Mouse (Mus musculus): ENCODE data around the gene Gm45213.
"Not testable (repeated sequence)": the region's sequence is repeated elsewhere in the genome, so short reads cannot be mapped to it uniquely, and the experiment has no call there.

Gene Gm45213

DNA sequence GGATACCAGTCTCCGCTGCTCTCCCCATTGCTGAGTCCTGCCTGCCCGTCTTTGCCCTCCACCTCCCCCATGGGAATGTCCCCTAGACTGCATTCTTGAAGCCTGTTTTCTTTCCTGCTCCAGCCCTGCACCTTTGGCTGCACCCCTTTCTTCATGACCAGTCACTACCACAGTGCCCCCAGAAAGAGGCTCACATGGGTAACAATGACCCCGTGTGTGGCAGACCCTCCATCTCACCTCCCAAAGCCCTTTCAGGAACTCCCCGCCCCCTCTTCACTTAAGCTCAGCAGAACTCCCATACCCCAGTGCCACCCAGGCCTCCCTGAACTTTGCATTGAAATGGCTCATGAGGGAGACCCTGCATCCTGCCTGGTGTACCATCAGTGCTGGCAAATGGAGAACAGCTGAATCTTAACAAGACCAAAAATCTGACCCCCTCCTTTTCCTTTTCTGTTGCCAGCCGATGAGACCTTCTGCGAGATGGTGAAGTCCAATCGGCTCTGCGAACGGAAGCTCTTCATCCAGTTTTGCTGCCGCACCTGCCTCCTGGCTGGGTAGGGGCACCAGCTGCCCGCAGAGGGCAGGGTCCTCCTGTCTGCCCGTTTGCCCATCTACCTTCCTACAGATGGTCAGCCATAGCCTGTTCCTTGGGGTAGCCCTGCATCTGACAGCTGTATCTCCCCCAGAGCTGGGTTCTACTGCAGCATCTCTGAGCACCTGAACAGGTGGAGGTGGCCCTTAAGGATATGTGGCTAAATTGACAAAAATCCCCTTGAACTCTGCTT, 5.2 kb downstream of the Gm45213 start:
- DNase-seq (ENCODE audit: low read depth in 1 of 2, low spot score in 2 of 2), result no peak

DNA sequence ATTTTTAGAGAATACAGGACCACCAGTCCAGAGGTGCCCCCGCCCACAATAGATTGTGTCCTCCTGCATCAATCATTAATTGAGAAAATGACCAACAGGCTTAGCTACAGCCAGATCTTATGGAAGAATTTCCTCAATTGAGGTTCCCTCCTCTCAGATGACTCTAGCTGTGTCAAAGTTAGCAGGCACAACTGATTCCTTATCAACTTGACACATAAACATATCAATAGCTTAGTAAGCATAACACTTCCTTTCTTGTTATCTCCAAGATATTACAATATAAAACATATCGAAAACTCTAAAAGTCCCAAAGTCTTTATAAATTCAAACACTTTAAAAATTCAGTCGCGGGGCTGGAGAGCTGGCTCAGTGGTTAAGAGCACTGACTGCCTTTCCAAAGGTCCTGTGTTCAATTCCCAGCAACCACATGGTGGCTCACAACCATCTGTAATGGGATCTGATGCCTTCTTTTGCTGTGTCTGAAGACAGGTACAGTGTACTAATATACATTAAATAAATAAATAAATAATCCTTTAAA, 10.6 kb downstream of the Gm45213 start:
- DNase-seq (ENCODE audit: low read depth in 1 of 2, low spot score in 2 of 2), result no peak

DNA sequence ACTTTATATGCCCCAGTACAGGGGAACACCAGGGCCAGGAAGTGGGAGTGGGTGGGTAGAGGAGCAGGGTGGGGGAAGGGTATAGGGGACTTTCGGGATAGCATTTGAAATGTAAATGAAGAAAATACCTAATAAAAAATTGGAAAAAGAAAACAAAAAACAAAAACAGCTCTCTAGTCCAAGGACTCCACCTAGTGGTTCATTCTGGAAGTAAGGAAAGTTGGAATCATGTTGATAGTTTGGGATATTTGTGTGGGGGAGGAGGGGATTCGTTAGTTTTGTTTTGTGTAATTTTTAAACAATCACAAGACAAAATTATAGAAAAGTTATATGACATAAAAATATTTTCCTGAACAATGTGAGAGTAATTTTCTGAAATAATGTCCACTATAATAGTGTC, 12.0 kb downstream of the Gm45213 start:
- DNase-seq (ENCODE audit: low read depth in 1 of 2, low spot score in 2 of 2), result not testable (repeated sequence)

DNA sequence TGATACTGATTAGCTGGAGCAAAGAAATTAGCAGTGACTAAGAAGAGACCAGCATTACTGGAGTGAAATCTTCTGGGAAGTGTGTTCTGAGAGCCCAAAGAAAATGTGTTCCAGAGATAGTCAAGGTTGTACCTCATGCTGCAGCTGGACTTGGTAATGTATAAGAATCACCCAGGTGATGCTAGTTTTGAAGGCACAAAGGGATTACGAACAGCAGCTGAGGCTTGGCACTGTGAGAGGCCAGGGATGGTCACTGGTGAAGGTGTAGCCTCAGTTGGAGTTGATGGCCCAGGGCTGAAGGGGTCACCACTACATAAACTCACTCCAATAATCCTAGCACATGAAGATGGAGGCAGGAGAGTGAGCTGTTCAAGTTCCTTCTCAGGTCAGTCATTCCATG, 15.3 kb downstream of the Gm45213 start, which contains the start of gene Snrpa1:
Gene Snrpa1, plus strand, starts transcription at position 301 of the 400 bp plus-strand sequence.
- no peak for DNase-seq (ENCODE audit: low read depth in 1 of 2, low spot score in 2 of 2)

DNA sequence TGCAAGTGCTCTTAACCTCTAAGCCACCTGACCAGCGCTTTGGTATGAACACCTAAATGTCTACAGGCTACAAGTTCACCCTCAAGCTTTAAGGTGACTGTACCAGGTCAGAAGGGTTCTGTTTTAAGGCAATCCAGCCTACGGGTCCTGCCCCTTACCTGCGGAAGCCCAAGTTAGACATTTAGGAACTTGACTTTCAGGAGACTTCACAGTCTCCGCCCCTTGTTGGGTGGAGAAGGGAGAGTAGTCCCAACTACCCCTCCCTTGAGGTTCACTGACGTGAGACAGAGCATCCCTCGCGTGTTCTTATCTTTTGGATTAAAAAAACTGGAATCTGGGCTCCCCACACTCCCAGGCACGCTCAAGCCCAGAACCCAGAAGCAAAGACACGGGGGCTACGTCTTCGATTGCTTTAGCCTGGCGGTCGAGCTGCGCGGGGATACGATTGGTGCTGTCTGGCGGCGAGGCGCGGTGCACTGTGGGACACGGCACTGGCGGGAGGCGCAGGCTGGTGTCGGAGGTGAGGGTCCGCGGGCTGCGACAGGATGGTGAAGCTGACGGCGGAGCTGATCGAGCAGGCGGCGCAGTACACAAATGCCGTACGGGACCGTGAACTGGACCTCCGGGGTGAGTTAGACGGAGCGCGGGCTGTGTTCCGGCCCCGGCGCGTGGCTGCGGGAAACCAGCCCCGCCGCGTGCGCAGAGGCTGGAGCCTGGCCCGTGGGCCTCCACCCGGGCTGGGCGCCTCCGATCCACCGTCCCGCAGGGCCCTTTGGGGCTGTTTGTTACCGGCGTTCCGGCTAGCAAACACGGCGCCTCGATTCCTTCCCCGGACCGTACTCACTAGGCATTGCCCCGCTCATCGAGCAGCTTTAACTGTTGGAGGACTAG, 16.9 kb downstream of the Gm45213 start:
- peak; percentile 41 to 67 for DNase-seq (ENCODE audit: low read depth in 1 of 2, low spot score in 2 of 2)

DNA sequence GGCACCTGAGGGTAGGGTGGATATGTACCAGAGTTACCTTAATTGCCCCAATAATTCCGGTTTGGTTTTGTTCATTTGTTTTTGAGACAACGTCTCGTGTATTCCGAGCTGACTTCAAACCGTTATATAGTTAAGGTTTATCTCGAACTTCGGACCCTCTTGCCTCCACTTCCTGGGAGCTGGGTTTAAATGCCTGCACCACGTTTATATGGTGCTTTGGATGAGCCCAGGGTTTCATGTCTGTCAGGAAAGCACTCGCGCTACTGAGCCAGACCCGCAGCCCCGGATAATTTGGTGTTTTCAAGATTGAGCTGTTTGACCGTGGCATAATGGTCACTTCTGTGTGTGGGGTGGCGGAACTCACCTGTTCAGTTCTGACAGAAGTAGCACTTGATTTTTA, 17.7 kb downstream of the Gm45213 start:
- DNase-seq (ENCODE audit: low read depth in 1 of 2, low spot score in 2 of 2), result no peak

DNA sequence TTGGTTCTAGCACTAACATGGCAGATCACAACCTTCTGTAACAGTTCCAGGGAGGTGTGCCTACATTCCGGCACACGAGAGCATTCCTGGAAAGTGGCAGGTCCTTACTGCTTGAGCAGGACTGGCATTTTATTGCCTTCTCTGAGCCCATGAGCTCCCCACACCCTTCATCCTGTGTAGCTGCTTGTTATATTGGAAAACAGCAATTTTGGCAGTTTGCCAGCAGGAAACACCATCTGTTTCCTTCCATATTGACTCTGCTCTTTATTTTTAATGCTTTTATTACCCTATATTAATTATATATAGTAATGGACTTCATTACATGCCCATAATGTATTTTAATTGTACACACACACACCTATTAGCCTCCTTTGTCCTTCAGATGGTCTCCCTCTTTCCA, 33.0 kb downstream of the Gm45213 start:
- no peak for DNase-seq (ENCODE audit: low read depth in 1 of 2, low spot score in 2 of 2)

DNA sequence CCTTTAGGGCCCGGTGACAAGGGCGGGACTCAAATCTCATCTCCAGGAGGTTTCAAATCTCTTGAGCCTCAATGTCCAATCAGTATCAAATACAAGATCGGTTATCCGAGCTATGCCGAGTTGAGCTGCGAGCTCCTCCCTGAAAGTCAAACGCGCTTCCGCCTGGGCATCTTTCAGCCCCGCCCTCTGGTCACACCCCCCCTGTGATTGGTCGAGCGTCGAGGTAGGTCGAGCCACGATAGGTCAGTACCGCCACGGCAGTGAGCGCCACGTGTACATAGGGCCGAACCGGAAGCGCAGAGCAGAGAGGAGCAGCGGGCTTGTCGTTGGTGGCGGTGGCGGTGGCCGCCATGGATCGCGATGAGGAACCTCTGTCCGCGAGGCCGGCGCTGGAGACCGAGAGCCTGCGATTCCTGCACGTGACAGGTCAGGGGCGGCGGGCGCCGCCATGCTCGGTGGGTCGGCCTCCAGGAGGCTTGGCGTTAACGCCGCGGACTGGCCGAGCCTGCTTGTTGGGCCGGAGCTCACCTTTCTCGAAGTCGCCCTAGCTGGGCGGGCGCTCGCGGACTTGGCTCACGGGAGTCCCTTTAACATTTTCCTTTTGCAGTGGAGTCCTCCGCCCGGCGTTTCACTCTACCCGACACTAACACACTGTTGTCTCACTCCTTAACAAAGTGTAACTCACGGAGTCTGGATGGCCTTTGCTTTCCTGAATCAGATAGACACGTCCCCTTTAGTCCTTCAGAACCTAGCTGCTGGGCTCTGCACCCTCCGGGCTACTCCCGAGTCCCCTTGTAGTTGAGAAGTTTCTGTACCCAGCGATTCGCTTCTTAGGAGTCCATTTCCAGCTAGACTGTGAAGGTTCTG, 36.2 kb downstream of the Gm45213 start, which contains the start of gene Selenos:
Gene Selenos, plus strand, starts transcription at position 286 of the 867 bp plus-strand sequence.
- peak; percentile 93 to 94 for DNase-seq (ENCODE audit: low read depth in 1 of 2, low spot score in 2 of 2)

DNA sequence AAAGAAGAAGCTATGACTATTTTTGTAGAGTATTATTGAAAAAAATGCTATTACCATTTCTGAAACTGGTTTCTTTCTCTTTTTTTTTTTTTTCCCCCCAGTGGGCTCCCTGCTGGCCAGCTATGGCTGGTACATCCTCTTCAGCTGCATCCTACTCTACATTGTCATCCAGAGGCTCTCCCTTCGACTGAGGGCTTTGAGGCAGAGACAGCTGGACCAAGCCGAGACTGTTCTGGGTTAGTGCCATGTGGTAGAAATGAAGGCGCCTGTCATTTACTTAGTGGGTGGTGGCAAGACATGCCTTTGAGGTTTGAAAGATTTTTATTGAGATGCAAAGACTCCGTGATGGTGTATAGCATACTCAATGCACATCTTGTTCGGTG, 36.8 kb downstream of the Gm45213 start:
- no peak for DNase-seq (ENCODE audit: low read depth in 1 of 2, low spot score in 2 of 2)

DNA sequence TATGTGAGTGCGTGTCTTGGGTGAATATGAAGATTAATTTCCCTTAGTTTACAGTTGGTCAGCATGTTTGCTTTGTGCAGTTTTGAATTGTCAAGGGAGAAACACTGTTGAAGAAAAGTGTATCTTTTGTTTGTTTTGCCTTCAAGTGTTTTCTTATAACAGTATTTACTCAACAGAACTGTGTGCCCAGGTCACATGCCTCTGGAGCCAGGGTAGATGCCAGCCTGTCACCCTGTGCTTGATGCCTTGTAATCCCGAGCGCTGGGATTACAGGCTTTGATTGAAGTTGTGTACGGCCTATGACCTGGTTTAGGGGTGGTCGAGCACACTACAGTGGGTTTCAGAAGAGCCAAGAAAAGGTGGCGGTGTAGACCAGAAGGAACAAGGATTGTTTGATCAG, 40.4 kb downstream of the Gm45213 start:
- DNase-seq (ENCODE audit: low read depth in 1 of 2, low spot score in 2 of 2), result no peak

DNA sequence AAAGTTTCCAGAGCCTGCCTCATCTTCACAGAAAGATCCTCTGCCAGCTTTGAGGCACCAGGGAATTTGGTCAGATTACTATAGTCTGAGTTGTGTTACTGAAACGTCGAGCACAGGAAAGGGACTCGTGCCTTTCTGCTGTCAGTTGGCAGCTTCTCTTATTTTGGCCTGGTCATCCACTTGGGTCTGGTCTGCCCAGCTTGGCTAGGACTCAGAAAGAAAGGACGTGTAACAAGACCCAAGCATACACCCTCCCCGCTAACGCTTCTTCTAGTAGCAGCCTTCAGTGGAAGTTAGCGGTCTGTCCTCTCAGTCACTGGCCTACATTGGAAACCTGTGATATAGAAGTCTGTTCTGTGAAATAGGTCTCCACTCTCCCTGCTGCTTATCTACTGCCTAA, 41.1 kb downstream of the Gm45213 start:
- DNase-seq (ENCODE audit: low read depth in 1 of 2, low spot score in 2 of 2), result no peak

DNA sequence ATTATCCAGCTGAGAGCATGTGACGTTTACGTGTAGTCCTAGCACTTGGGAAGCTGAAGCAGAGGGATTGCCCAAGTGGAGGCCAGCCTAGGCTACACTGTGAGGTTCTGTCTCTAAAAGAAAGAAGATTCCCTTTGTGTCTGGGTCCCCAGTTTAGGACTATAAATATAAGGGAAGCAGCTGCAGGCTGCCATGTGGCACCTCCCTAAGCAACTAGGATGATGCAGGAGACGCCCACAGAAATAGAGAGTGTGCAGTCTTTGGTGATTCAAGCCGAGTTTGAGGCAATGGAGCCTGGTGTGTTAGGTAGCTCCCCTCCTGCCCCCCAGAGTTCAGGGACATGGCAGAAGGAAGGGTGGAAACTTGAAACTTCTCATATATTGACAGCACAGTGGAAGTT, 44.2 kb downstream of the Gm45213 start:
- DNase-seq (ENCODE audit: low read depth in 1 of 2, low spot score in 2 of 2), result no peak

DNA sequence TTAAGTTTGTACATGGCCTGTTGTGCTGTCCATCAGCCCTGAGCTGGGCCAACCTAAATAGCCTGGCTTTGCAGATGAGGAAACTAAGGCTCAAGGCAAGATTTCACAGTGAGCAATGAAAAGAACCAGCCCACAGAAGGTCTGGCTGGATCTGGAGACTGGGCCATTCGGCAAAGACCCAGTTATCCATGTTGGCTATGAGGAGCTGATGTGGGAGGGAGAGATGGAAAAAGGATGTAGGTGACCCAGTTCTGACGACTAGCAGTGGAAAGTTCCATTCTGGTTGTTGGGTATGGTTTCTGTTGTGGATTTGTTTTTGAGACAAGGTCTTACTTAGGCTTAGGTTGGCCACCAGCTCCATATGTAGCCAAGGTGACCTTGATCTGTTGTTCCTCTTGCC, 44.7 kb downstream of the Gm45213 start:
- DNase-seq (ENCODE audit: low read depth in 1 of 2, low spot score in 2 of 2), result no peak

DNA sequence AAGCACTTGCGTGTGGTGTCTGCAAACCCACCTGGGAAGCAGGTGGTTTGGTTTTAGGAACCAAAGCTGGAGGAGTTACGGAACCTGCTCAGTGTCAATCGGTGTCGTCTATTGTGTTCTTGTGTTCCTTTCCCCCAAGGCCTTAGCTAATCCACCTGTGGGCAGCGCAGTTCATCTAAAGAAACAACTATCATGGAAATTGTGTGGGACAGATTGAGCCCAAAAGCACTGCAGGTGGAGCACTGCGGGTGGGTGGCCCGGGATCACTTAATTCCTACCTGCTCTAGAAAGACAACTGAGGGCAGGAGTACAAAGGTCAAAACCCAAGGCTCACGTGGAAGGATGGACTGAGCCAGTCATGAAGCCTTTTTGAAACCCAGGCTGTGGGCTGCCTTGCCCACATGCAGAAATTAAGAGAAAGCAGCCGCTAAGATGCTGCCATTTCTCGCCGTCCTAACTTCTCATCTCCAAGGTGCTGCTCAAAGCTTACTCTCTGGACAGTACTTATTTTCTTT, 47.3 kb downstream of the Gm45213 start:
- DNase-seq (ENCODE audit: low read depth in 1 of 2, low spot score in 2 of 2), result no peak

DNA sequence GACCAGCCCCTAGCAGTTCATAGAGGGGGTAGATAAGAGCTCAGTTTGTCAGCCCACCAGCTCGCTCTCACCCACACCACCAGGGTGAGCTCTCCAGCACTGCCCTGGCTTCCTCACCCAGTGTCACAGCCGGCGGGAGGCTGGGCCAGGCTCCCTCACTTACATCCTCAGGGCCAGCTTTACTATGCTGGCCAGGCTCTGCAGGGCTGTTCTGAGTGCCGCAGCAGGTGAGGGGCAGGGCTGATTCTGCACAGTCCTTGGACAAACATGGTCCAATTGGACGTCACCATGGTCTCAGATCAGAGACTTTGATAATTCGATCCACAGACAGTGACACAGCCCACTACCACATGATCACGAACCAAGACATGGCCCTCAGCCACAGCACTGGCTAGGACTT, 48.2 kb downstream of the Gm45213 start:
- DNase-seq (ENCODE audit: low read depth in 1 of 2, low spot score in 2 of 2), result no peak

DNA sequence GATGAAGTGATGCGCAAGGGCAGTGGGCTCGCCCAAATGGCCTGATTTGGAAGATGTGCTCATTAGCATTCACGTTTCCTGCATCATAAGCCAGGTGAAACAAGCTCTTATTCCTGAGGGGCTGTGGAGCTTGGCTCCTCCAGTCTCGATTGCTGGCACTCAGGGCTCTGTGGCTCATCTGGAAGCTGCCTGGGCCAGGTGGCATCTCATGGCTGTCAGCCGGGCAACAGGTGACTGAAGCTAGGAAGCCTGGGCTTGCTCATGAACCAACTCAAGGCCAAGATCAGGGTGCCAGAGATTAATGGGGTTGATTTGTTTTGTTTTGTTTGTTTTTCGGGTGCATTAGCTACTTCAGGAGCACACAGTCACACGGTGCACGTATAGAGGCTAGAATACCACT, 49.3 kb downstream of the Gm45213 start:
- no peak for DNase-seq (ENCODE audit: low read depth in 1 of 2, low spot score in 2 of 2)

DNA sequence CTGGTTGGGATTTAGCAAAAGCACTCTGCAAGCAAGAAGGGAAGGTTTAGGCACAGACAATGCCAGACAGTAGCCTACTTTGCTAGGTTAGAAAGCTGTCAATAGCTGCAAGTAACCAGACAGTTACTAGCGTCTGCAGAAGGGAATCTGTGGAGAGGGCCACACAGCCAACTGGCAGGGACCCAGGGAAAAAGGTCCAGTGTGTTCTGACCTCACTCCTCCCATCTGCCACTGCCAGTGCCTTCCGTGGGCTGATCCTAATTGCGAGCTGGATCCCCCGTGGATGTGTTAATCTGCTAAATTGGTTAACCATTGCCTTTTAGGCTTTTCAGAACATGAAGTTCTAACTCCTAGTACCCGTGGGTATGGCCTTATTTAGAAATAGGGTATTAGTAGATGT, 50.7 kb downstream of the Gm45213 start:
- DNase-seq (ENCODE audit: low read depth in 1 of 2, low spot score in 2 of 2), result no peak

DNA sequence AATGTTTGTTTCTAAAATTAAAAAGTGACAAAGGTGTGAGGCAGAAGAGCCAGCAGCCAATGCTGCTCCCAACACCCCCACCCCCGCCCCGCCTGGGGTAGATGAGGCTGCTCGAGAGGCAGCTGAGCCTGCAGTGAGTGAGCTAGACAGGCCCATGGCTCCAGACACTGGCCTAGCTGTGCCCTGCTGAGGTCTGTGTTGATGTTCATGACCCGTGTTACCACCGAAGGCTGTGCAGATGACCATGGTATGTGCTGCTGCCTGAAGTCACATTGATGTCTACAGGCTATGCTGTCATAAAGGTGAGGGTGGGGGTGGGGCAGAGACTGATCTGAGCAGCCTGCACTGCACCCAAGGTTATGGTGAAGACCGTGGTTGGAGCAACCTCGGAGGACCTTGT, 55.4 kb downstream of the Gm45213 start:
- no peak for DNase-seq (ENCODE audit: low read depth in 1 of 2, low spot score in 2 of 2)

DNA sequence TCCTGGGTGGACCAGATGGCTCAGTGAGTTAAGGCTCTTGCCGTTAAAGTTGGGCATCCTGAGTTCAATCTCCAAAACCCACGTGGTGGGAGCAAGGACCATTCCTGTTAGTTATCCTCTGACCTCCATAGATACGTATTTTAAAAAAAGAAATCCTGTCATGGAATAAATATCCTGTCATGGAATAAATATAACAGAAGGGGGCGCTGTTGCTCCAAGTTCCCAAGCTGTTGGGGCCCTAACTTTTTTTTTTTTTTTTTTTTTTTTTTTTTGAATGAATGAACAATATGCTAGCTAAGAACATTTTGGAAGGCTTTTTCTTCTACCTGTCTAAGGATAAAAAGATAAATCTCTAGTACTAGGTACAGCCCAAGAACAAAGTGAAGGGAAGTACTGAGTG, 58.5 kb downstream of the Gm45213 start:
- DNase-seq (ENCODE audit: low read depth in 1 of 2, low spot score in 2 of 2), result no peak

DNA sequence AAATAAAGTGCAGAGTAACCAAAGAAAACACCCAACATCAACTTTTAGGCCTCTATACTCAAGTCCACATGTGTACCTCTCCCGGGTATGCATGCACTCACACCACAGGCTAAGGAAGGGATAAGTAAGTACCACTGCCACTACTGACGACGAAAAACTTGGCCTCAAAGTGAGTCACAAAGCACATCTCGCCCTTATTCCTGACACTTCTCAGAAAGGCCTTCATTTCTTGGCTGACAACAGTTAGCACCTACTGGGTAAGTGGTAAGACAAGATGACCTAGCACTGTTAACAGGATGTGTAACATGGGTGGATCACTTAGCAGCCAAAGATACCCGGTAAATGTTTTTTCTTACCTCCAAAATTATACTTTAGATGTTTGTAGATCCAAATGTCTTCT, 61.1 kb downstream of the Gm45213 start:
- DNase-seq (ENCODE audit: low read depth in 1 of 2, low spot score in 2 of 2), result no peak

DNA sequence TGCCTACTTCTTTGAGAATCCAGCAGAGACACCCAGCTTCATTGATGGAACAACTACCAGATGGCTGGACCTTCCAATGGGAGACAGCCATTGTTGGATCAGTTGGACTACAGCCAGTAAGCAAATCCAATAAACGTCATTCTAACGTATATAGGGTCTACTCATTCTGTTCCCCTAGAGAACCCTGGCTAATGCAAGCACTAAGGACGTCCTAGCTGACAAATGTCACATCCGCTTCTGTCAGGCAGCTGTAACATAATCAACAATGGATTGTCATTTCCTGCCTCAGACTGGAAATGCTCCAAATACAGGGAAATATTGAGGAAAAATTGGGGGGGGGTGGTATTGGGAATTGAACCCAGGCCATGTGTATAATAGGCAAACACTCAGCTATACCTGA, 62.4 kb downstream of the Gm45213 start:
- no peak for DNase-seq (ENCODE audit: low read depth in 1 of 2, low spot score in 2 of 2)
